Mouse (Mus musculus): ENCODE measurements at regions not wholly inside any gene's neighbourhood (a gene's known extent, or its start where the extent isn't known, plus 50 kb on each side); places are given as distances from the start of the nearest gene placed in this dataset.

GRCm38 (mm10) chr4:100674916-100675315 is 101.6 kb upstream of the Cachd1 start:
- no peak for DNase-seq (ENCODE audit: extremely low read depth)
- in situ Hi-C loops (cut with MboI; ENCODE audit: low pct_ligation_motif_present, low pct_unique_long_range_greater_than_20kb, low sequenced_read_pairs), result no loop called here

DNA sequence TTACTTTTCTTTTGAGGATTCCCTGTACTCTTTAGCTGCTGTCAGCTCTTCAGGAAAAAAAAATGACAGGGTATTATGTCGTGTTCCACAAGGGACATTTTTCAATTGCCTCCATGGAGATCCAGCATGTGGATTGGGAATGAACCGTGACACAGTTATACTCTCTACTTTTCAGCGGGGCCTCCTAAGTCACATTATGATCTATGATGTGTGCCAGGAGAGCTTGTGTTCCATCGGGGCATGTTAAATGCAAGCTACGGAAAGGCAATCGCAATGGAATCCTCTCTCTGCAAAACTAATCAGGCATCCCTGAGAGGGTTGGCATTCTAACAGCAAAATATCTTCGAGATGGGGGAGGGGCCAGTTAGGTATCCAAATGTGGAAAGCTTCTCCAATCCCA is 92.7 kb upstream of the Cachd1 start:
- Histone ChIP-seq H3K4me3 (replicated peaks in 1 of 3; ENCODE audit: low read depth in 2 of 3, low read length in 2 of 3, poor library complexity in 1 of 3) (no peak overlapping the region), H3K4me2 (ENCODE audit: insufficient read depth, low read depth, poor library complexity, severe bottlenecking) (no peak overlapping the region), H3K79me2 (replicated peaks; ENCODE audit: control insufficient read depth, extremely low read depth, insufficient read depth, poor library complexity, severe bottlenecking) (no peaks in the 10 kb centered on the region), H3K9ac (ENCODE audit: insufficient read depth, low read depth) (no peak overlapping the region), H3K36me3 (replicated peaks in 1 of 2; ENCODE audit: control insufficient read depth in 1 of 2, insufficient read depth in 1 of 2, low read length in 1 of 2) (no peaks in the 10 kb centered on the region), H3K4me1 (ENCODE audit: control insufficient read depth in 1 of 2, insufficient read depth in 2 of 2) (no peaks in the 10 kb centered on the region), H3K9me3 (replicated peaks; ENCODE audit: low read length) (peaks cover 30% of the 10 kb centered on the region), H3K27me3 (replicated peaks) (no peaks in the 10 kb centered on the region), H3K27ac (ENCODE audit: insufficient read depth, low read depth) (no peak overlapping the region)
- TF ChIP-seq EP300 (IDR thresholded peaks at IDR 0.05; ENCODE audit: low read length) (no peak), TBP (conservative IDR thresholded peaks at IDR 0.05; ENCODE audit: low read depth, low read length) (no peak), CTCF (conservative IDR thresholded peaks at IDR 0.05 in 1 of 2, IDR thresholded peaks at IDR 0.05 in 1 of 2; ENCODE audit: low read depth in 2 of 2, low read length in 2 of 2) (no peak), MYC (IDR thresholded peaks at IDR 0.05; ENCODE audit: low read depth, low read length) (no peak), JUN (IDR thresholded peaks at IDR 0.05; ENCODE audit: insufficient read depth, low read depth, low read length) (no peak), USF1 (IDR thresholded peaks at IDR 0.05; ENCODE audit: low read depth, low read length) (no peak), USF2 (conservative IDR thresholded peaks at IDR 0.05; ENCODE audit: low read depth, low read length) (no peak), NRF1 (IDR thresholded peaks at IDR 0.05; ENCODE audit: low read depth, low read length) (no peak), ZKSCAN1 (IDR thresholded peaks at IDR 0.05; ENCODE audit: borderline replicate concordance, low read depth, low read length) (no peak), MAZ (IDR thresholded peaks at IDR 0.05; ENCODE audit: low read depth, low read length) (no peak), ZC3H11A (IDR thresholded peaks at IDR 0.05; ENCODE audit: low read depth, low read length) (no peak), BHLHE40 (IDR thresholded peaks at IDR 0.05; ENCODE audit: low read depth, low read length) (no peak), ETS1 (conservative IDR thresholded peaks at IDR 0.05; ENCODE audit: low read depth, low read length) (no peak), HCFC1 (IDR thresholded peaks at IDR 0.05; ENCODE audit: low read depth, low read length) (no peak), MAFK (IDR thresholded peaks at IDR 0.05; ENCODE audit: insufficient replicate concordance, low read length) (no peak), NELFE (IDR thresholded peaks at IDR 0.05; ENCODE audit: low read depth, low read length) (no peak)
- dilution Hi-C loops (cut with MboI; ENCODE audit: extremely low pct_ligation_motif_present, extremely low pct_unique_long_range_greater_than_20kb, low sequenced_read_pairs), result no loop called here
- DNase-seq (ENCODE audit: extremely low read depth), result no peak
- in situ Hi-C loops (cut with MboI; ENCODE audit: low pct_ligation_motif_present, low pct_unique_long_range_greater_than_20kb, low sequenced_read_pairs), result no loop called here

More at GRCm38 (mm10) chr4:100674916-100675315, 101.6 kb upstream of the Cachd1 start:
- peaks cover 55% of the 10 kb centered on the region for H3K9me3 ChIP-seq (replicated peaks; ENCODE audit: low read length)
- H3K4me3 ChIP-seq (replicated peaks in 1 of 3; ENCODE audit: low read depth in 2 of 3, low read length in 2 of 3, poor library complexity in 1 of 3), result no peak overlapping the region
- H3K27ac ChIP-seq (ENCODE audit: insufficient read depth, low read depth), result no peak overlapping the region
- no peak overlapping the region for H3K4me2 ChIP-seq (ENCODE audit: insufficient read depth, low read depth, poor library complexity, severe bottlenecking)
- no peak for TF ChIP-seq PAX5 (IDR thresholded peaks at IDR 0.05; ENCODE audit: low read length)
- TF ChIP-seq E2F4 (IDR thresholded peaks at IDR 0.05; ENCODE audit: insufficient replicate concordance, low read depth, low read length), result no peak
- no peak for TF ChIP-seq NELFE (IDR thresholded peaks at IDR 0.05; ENCODE audit: low read depth, low read length)
- TF ChIP-seq TCF12 (IDR thresholded peaks at IDR 0.05; ENCODE audit: low read depth, low read length), result no peak
- TF ChIP-seq ZNF384 (IDR thresholded peaks at IDR 0.05; ENCODE audit: low read depth, low read length), result no peak
- TF ChIP-seq POLR2A (IDR thresholded peaks at IDR 0.05; ENCODE audit: low read depth, low read length), result no peak
- TF ChIP-seq POLR2AphosphoS2 (IDR thresholded peaks at IDR 0.05; ENCODE audit: low read depth, low read length), result no peak
- TF ChIP-seq MYC (IDR thresholded peaks at IDR 0.05; ENCODE audit: low read depth, low read length), result no peak
- TF ChIP-seq MXI1 (IDR thresholded peaks at IDR 0.05; ENCODE audit: low read depth, low read length), result no peak
- no peak for TF ChIP-seq MAFK (IDR thresholded peaks at IDR 0.05; ENCODE audit: insufficient replicate concordance, low read length)
- no peak for TF ChIP-seq RAD21 (IDR thresholded peaks at IDR 0.05; ENCODE audit: low read depth, low read length)
- no peak for TF ChIP-seq MAZ (IDR thresholded peaks at IDR 0.05; ENCODE audit: low read depth, low read length)
- no peak for TF ChIP-seq CHD2 (IDR thresholded peaks at IDR 0.05; ENCODE audit: low read length)
- TF ChIP-seq ETS1 (conservative IDR thresholded peaks at IDR 0.05; ENCODE audit: low read depth, low read length), result no peak
- no peak for TF ChIP-seq USF2 (conservative IDR thresholded peaks at IDR 0.05; ENCODE audit: low read depth, low read length)
- TF ChIP-seq SMC3 (IDR thresholded peaks at IDR 0.05; ENCODE audit: low read depth, low read length), result no peak
- no peak for TF ChIP-seq KAT2A (IDR thresholded peaks at IDR 0.05; ENCODE audit: insufficient replicate concordance, low read length)
- dilution Hi-C loops (cut with MboI; ENCODE audit: extremely low pct_ligation_motif_present, extremely low pct_unique_long_range_greater_than_20kb, low sequenced_read_pairs), result no loop called here
- no peaks in the 10 kb centered on the region for H3K4me1 ChIP-seq (ENCODE audit: control insufficient read depth in 1 of 2, insufficient read depth in 2 of 2)
- H3K9ac ChIP-seq (ENCODE audit: insufficient read depth, low read depth), result no peak overlapping the region
- H3K79me2 ChIP-seq (replicated peaks; ENCODE audit: control insufficient read depth, extremely low read depth, insufficient read depth, poor library complexity, severe bottlenecking), result no peaks in the 10 kb centered on the region
- H3K36me3 ChIP-seq (replicated peaks in 1 of 2; ENCODE audit: control insufficient read depth in 1 of 2, insufficient read depth in 1 of 2, low read length in 1 of 2), result no peaks in the 10 kb centered on the region
- no peaks in the 10 kb centered on the region for H3K27me3 ChIP-seq (replicated peaks)
